Mouse (Mus musculus) ES-E14 (cell line): ENCODE results near the gene Cdk11b.

Source experiments
- MAFK ChIP-seq: IDR thresholded peaks from 2 replicates; pipeline ENCODE4 v1.6.1; 2014; ENCODE audit warnings: mild to moderate bottlenecking, low read depth, low read length, inconsistent platforms; ENCODE audit not compliant: insufficient read depth
- ZC3H11A ChIP-seq: IDR thresholded peaks from 2 replicates; pipeline ENCODE4 v1.6.1; 2012; ENCODE audit warnings: low read depth, mild to moderate bottlenecking, inconsistent platforms, low read length, borderline replicate concordance

- TF ChIP-seq ZC3H11A = no peak
- no peak for TF ChIP-seq MAFK
These were observed 31.6 kb downstream of the Cdk11b start for GRCm38 (mm10) chr4:155656214-155656751.
